Mouse (Mus musculus): ENCODE data around the gene Olfr495. TPM values are rescaled to one million over a fixed set of nuclear protein-coding genes. Genes with fewer than 3 reads are reported as not detected.

Gene Olfr495
- polyA plus RNA-seq (2014; fragmentation: Nextera tagmentation; extraction: Ambion mirVana): not detected in 2 replicates

DNA sequence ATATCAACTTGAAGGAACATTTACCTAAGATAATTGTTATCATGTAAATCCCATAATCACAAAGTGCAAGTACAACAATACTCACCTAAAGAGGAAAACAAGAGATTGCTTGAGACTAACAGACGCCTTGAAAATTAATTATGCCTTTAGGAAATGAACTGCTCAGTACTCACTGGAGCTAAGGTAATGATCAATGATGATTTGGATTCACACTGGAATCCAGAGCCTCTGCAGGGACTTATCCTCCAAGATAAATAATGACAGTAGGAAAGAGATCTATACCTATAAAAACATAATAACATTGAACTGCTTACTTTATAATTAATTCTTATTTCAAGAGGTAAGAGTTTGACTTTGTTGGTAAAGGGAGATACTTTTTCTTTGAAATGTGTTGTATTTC lies at the start of gene Olfr495:
Olfr495 (plus strand) TSS at position 301 of the 400 bp plus-strand sequence.
- 82% methylated on average over 1 of the region's 1 CpGs for WGBS
- Histone ChIP-seq H3K9ac (ENCODE audit: low read depth, low read length) (no peak within 1 kb of the TSS), H3K4me2 (replicated peaks; ENCODE audit: low read depth, low read length) (no peak within 1 kb of the TSS), H3K27ac (ENCODE audit: low read depth, low read length) (no peak within 1 kb of the TSS), H3K4me1 (replicated peaks; ENCODE audit: control insufficient read depth, insufficient read depth, low read length) (no peaks in the 10 kb centered on the region), H3K9me3 (ENCODE audit: control insufficient read depth, low read length) (no peaks in the 10 kb centered on the region), H3K36me3 (ENCODE audit: control insufficient read depth, insufficient read depth, low read length) (no peaks in the 10 kb centered on the region), H3K27me3 (ENCODE audit: control insufficient read depth, insufficient read depth, low read length) (no peaks in the 10 kb centered on the region), H3K4me3 (ENCODE audit: low read depth, low read length) (no peak within 1 kb of the TSS)
- no peak for DNase-seq (ENCODE audit: low spot score)
- ATAC-seq (ENCODE audit: low FRiP score): no peak

GRCm38 (mm10) chr7:108346879-108347278 lies 46.1 kb upstream of the Olfr495 start, which contains the start of gene Olfr493:
Gene Olfr493 (minus strand): TSS chr7:108346979.
- Histone ChIP-seq H3K9ac (ENCODE audit: low read depth, low read length) (no peak within 1 kb of the TSS), H3K4me1 (replicated peaks; ENCODE audit: control insufficient read depth, insufficient read depth, low read length) (no peaks in the 10 kb centered on the region), H3K27ac (ENCODE audit: low read depth, low read length) (no peak within 1 kb of the TSS), H3K4me2 (replicated peaks; ENCODE audit: low read depth, low read length) (no peak within 1 kb of the TSS), H3K9me3 (ENCODE audit: control insufficient read depth, low read length) (no peaks in the 10 kb centered on the region), H3K27me3 (ENCODE audit: control insufficient read depth, insufficient read depth, low read length) (no peaks in the 10 kb centered on the region), H3K36me3 (ENCODE audit: control insufficient read depth, insufficient read depth, low read length) (no peaks in the 10 kb centered on the region), H3K4me3 (ENCODE audit: low read depth, low read length) (no peak within 1 kb of the TSS)
- ATAC-seq (ENCODE audit: low FRiP score) (no peak), DNase-seq (ENCODE audit: low spot score) (no peak)
- WGBS: 60% methylated on average over 1 of the region's 1 CpGs

DNA sequence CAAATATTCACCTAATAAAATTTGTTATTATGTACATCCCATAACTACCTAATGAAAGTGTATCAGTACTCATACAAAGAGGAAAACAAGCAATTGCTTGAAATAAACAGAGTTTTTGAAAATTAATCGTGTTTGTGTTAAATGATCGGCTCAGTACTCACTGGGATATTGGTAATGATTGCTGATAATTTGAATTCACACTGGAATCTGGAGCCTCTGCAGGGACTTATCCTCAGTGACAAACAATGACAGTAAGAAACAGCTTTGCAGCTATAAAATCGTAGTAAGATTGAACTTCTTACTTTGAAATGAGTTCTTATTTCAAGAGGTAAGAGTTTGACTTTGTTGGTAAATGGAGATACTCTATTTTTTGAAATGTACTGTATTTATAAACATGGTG lies 27.9 kb upstream of the Olfr495 start, which contains the start of gene Olfr494:
Olfr494 (plus strand) TSS at position 301 of the 400 bp plus-strand sequence.
- H3K4me3 ChIP-seq (ENCODE audit: low read depth, low read length): no peak within 1 kb of the TSS
- DNase-seq (ENCODE audit: low spot score) (no peak), ATAC-seq (ENCODE audit: low FRiP score) (no peak)
- H3K27me3 ChIP-seq (ENCODE audit: control insufficient read depth, insufficient read depth, low read length): no peaks in the 10 kb centered on the region
- no peaks in the 10 kb centered on the region for H3K36me3 ChIP-seq (ENCODE audit: control insufficient read depth, insufficient read depth, low read length)
- WGBS: 88% methylated on average over 3 of the region's 3 CpGs
- H3K9me3 ChIP-seq (ENCODE audit: control insufficient read depth, low read length): no peaks in the 10 kb centered on the region
- H3K27ac ChIP-seq (ENCODE audit: low read depth, low read length): no peak within 1 kb of the TSS
- H3K4me1 ChIP-seq (replicated peaks; ENCODE audit: control insufficient read depth, insufficient read depth, low read length): no peaks in the 10 kb centered on the region
- H3K9ac ChIP-seq (ENCODE audit: low read depth, low read length): no peak within 1 kb of the TSS
- H3K4me2 ChIP-seq (replicated peaks; ENCODE audit: low read depth, low read length): no peak within 1 kb of the TSS

GRCm38 (mm10) chr7:108420121-108420520 lies 27.2 kb downstream of the Olfr495 start, which contains the start of gene Olfr497:
Gene Olfr497 (plus strand): TSS chr7:108420421.
- DNase-seq (ENCODE audit: low spot score): no peak
- ATAC-seq (ENCODE audit: low FRiP score): no peak
- Histone ChIP-seq H3K4me1 (replicated peaks; ENCODE audit: control insufficient read depth, insufficient read depth, low read length) (no peaks in the 10 kb centered on the region), H3K4me3 (ENCODE audit: low read depth, low read length) (no peak within 1 kb of the TSS), H3K36me3 (ENCODE audit: control insufficient read depth, insufficient read depth, low read length) (no peaks in the 10 kb centered on the region), H3K27me3 (ENCODE audit: control insufficient read depth, insufficient read depth, low read length) (no peaks in the 10 kb centered on the region), H3K27ac (ENCODE audit: low read depth, low read length) (no peak within 1 kb of the TSS), H3K4me2 (replicated peaks; ENCODE audit: low read depth, low read length) (no peak within 1 kb of the TSS), H3K9ac (ENCODE audit: low read depth, low read length) (no peak within 1 kb of the TSS), H3K9me3 (ENCODE audit: control insufficient read depth, low read length) (no peaks in the 10 kb centered on the region)
- 79% methylated on average over 2 of the region's 2 CpGs for WGBS

Other genes with a start within 250 kb of the Olfr495 start
- gene Olfr485, start 233.3 kb upstream of the Olfr495 start, polyA plus RNA-seq (2014; fragmentation: Nextera tagmentation; extraction: Ambion mirVana): not detected in 2 replicates
- gene Olfr486, start 220.4 kb upstream of the Olfr495 start, polyA plus RNA-seq (2014; fragmentation: Nextera tagmentation; extraction: Ambion mirVana): not detected in 2 replicates
- not detected in 2 replicates for gene Olfr487, start 178.5 kb upstream of the Olfr495 start, polyA plus RNA-seq (2014; fragmentation: Nextera tagmentation; extraction: Ambion mirVana)
- not detected in 2 replicates for gene Olfr488, start 134.8 kb upstream of the Olfr495 start, polyA plus RNA-seq (2014; fragmentation: Nextera tagmentation; extraction: Ambion mirVana)
- not detected in 2 replicates for gene Olfr490, start 104.2 kb upstream of the Olfr495 start, polyA plus RNA-seq (2014; fragmentation: Nextera tagmentation; extraction: Ambion mirVana)
- not detected in 2 replicates for gene Olfr491, start 79.7 kb upstream of the Olfr495 start, polyA plus RNA-seq (2014; fragmentation: Nextera tagmentation; extraction: Ambion mirVana)
- not detected in 2 replicates for gene Olfr492, start 69.5 kb upstream of the Olfr495 start, polyA plus RNA-seq (2014; fragmentation: Nextera tagmentation; extraction: Ambion mirVana)
- gene Olfr493, start 46.2 kb upstream of the Olfr495 start, polyA plus RNA-seq (2014; fragmentation: Nextera tagmentation; extraction: Ambion mirVana): not detected in 2 replicates
- gene Olfr494, start 27.8 kb upstream of the Olfr495 start, polyA plus RNA-seq (2014; fragmentation: Nextera tagmentation; extraction: Ambion mirVana): not detected in 2 replicates
- not detected in 2 replicates for gene Olfr497, start 27.3 kb downstream of the Olfr495 start, polyA plus RNA-seq (2014; fragmentation: Nextera tagmentation; extraction: Ambion mirVana)
- not detected in 2 replicates for gene Olfr498, start 72.2 kb downstream of the Olfr495 start, polyA plus RNA-seq (2014; fragmentation: Nextera tagmentation; extraction: Ambion mirVana)
- not detected in 2 replicates for gene Olfr502, start 131.9 kb downstream of the Olfr495 start, polyA plus RNA-seq (2014; fragmentation: Nextera tagmentation; extraction: Ambion mirVana)
- not detected in 2 replicates for gene Olfr503, start 151.4 kb downstream of the Olfr495 start, polyA plus RNA-seq (2014; fragmentation: Nextera tagmentation; extraction: Ambion mirVana)
- not detected in 2 replicates for gene Olfr504, start 172.6 kb downstream of the Olfr495 start, polyA plus RNA-seq (2014; fragmentation: Nextera tagmentation; extraction: Ambion mirVana)
- gene Olfr506, start 217.6 kb downstream of the Olfr495 start, polyA plus RNA-seq (2014; fragmentation: Nextera tagmentation; extraction: Ambion mirVana): not detected in 2 replicates
- not detected in 2 replicates for gene Olfr507, start 228.6 kb downstream of the Olfr495 start, polyA plus RNA-seq (2014; fragmentation: Nextera tagmentation; extraction: Ambion mirVana)
- not detected in 2 replicates for gene Olfr508, start 236.8 kb downstream of the Olfr495 start, polyA plus RNA-seq (2014; fragmentation: Nextera tagmentation; extraction: Ambion mirVana)